Comparison of ENCODE assay signal across 8 mouse cellular contexts in genomic region chr4:46485696-46486417, GRCm38 (mm10). TPM values are rescaled to one million over a fixed set of nuclear protein-coding genes. Genes with fewer than 3 reads are reported as not detected.
DNase-seq lines count a peak whose midpoint lies in the region; ATAC-seq and TF ChIP-seq lines count a peak whose summit lies in the region.

No protein-coding gene starts in this region.

- no peak for TF ChIP-seq POLR2A in cerebellum, adult 2 months (IDR thresholded peaks at IDR 0.05; ENCODE audit: borderline replicate concordance, insufficient read depth, low read length)
- TF ChIP-seq POLR2A in bone marrow macrophage, adult 2 months (IDR thresholded peaks at IDR 0.05; ENCODE audit: borderline replicate concordance, low read depth, low read length), result no peak

- peak; percentile 39 to 49 for DNase-seq in cerebellum, postnatal 10 days
- no peak for DNase-seq in cerebellum, adult 2 months
- DNase-seq in kidney, postnatal 4 days, result peak; percentile 78 to 87
- DNase-seq in lung, postnatal 4 days, result peak; percentile 89 to 91
- peak; percentile 52 for DNase-seq in stomach, postnatal 0 days (ENCODE audit: low spot score)
- DNase-seq in forebrain, embryonic 11.5 days (ENCODE audit: low spot score), result no peak

- no peak for TF ChIP-seq CTCF in cerebellum, adult 2 months (IDR thresholded peaks at IDR 0.05; ENCODE audit: borderline replicate concordance, insufficient read depth, low read depth, low read length)
- no peak for TF ChIP-seq CTCF in bone marrow macrophage, adult 2 months (IDR thresholded peaks at IDR 0.05; ENCODE audit: low read depth, low read length)
- TF ChIP-seq CTCF in stomach, postnatal 0 days (IDR thresholded peaks at IDR 0.05; ENCODE audit: low read depth), result no peak

- H3K36me3 ChIP-seq in heart, embryonic 11.5 days (ENCODE audit: control insufficient read depth, insufficient read depth, low read length), result no peaks in the 10 kb centered on the region
- H3K36me3 ChIP-seq in stomach, postnatal 0 days (ENCODE audit: control insufficient read depth, insufficient read depth, low read length), result no peaks in the 10 kb centered on the region
- no peaks in the 10 kb centered on the region for H3K36me3 ChIP-seq in forebrain, embryonic 11.5 days (ENCODE audit: control insufficient read depth, insufficient read depth, low read length)

- H3K4me1 ChIP-seq in cerebellum, adult 2 months (ENCODE audit: control insufficient read depth, insufficient read depth, low read length), result no peaks in the 10 kb centered on the region
- H3K4me1 ChIP-seq in bone marrow macrophage, adult 2 months (ENCODE audit: control insufficient read depth, insufficient read depth, low read length), result peaks cover 38% of the 10 kb centered on the region
- peaks cover 10% of the 10 kb centered on the region for H3K4me1 ChIP-seq in heart, embryonic 11.5 days (ENCODE audit: control insufficient read depth, insufficient read depth, low read length)
- H3K4me1 ChIP-seq in stomach, postnatal 0 days (replicated peaks; ENCODE audit: control insufficient read depth, insufficient read depth), result no peaks in the 10 kb centered on the region
- peaks cover 4% of the 10 kb centered on the region; the same call in 1 of the 2 replicates for H3K4me1 ChIP-seq in forebrain, embryonic 11.5 days (replicated peaks; ENCODE audit: control insufficient read depth, insufficient read depth, low read length)

- no peaks in the 10 kb centered on the region for H3K27me3 ChIP-seq in cerebellum, adult 2 months (ENCODE audit: control insufficient read depth, insufficient read depth, low read length)
- H3K27me3 ChIP-seq in heart, embryonic 11.5 days (ENCODE audit: control insufficient read depth, insufficient read depth, low read length), result no peaks in the 10 kb centered on the region
- no peaks in the 10 kb centered on the region for H3K27me3 ChIP-seq in stomach, postnatal 0 days (ENCODE audit: control insufficient read depth, insufficient read depth, low read length)
- no peaks in the 10 kb centered on the region for H3K27me3 ChIP-seq in forebrain, embryonic 11.5 days (ENCODE audit: control insufficient read depth, insufficient read depth, low read length)

- H3K27ac ChIP-seq in cerebellum, adult 2 months (ENCODE audit: insufficient read depth, low read length), result no peak overlapping the region
- H3K27ac ChIP-seq in bone marrow macrophage, adult 2 months (ENCODE audit: insufficient read depth, low read depth, low read length), result peak overlapping the region; percentile 84
- H3K27ac ChIP-seq in heart, embryonic 11.5 days (ENCODE audit: low read depth, low read length), result peak overlapping the region; percentile 67
- H3K27ac ChIP-seq in stomach, postnatal 0 days (replicated peaks), result 0 out of 2 replicates have a peak overlapping the region, but pooled peaks have one; percentile 53
- H3K27ac ChIP-seq in forebrain, embryonic 11.5 days (ENCODE audit: low read depth, low read length), result no peak overlapping the region

- H3K4me2 ChIP-seq in heart, embryonic 11.5 days, result peak overlapping the region; percentile 16; the same call in 1 of the 2 replicates
- no peak overlapping the region for H3K4me2 ChIP-seq in stomach, postnatal 0 days (replicated peaks; ENCODE audit: low read depth)
- H3K4me2 ChIP-seq in forebrain, embryonic 11.5 days (ENCODE audit: low read depth, low read length, severe bottlenecking), result no peak overlapping the region

- no peaks in the 10 kb centered on the region for H3K9me3 ChIP-seq in heart, embryonic 11.5 days (replicated peaks; ENCODE audit: control insufficient read depth, low read length)
- no peaks in the 10 kb centered on the region for H3K9me3 ChIP-seq in stomach, postnatal 0 days (ENCODE audit: control insufficient read depth, low read length)
- H3K9me3 ChIP-seq in forebrain, embryonic 11.5 days (ENCODE audit: control insufficient read depth, low read length), result no peaks in the 10 kb centered on the region

- peak overlapping the region; percentile 17 for H3K9ac ChIP-seq in heart, embryonic 11.5 days (ENCODE audit: low read depth, low read length)
- no peak overlapping the region for H3K9ac ChIP-seq in stomach, postnatal 0 days (ENCODE audit: low read length)
- H3K9ac ChIP-seq in forebrain, embryonic 11.5 days (ENCODE audit: low read length), result no peak overlapping the region

- TF ChIP-seq EP300 in stomach, postnatal 0 days (optimal IDR thresholded peaks at IDR 0.05), result no peak

- ATAC-seq in heart, embryonic 11.5 days (replicated peaks; ENCODE audit: insufficient number of reproducible peaks, low FRiP score, low TSS enrichment), result no peak
- no peak for ATAC-seq in stomach, postnatal 0 days (ENCODE audit: low FRiP score, low TSS enrichment)
- no peak for ATAC-seq in forebrain, embryonic 11.5 days (replicated peaks; ENCODE audit: low FRiP score)

- WGBS in cerebellum, adult 2 months, result 57% methylated on average over 14 of the region's 14 CpGs
- WGBS in heart, embryonic 11.5 days (ENCODE audit: insufficient replicate concordance), result 37% methylated on average over 14 of the region's 14 CpGs
- 34% methylated on average over 14 of the region's 14 CpGs for WGBS in stomach, postnatal 0 days
- 58% methylated on average over 14 of the region's 14 CpGs for WGBS in forebrain, embryonic 11.5 days

- H3K4me3 ChIP-seq in cerebellum, adult 2 months (replicated peaks; ENCODE audit: insufficient read depth, low read depth, low read length), result no peak overlapping the region
- H3K4me3 ChIP-seq in bone marrow macrophage, adult 2 months (ENCODE audit: insufficient read depth, low read length), result no peak overlapping the region
- H3K4me3 ChIP-seq in heart, embryonic 11.5 days (ENCODE audit: low read depth, low read length), result no peak overlapping the region
- H3K4me3 ChIP-seq in stomach, postnatal 0 days (ENCODE audit: low read depth, low read length), result no peak overlapping the region
- no peak overlapping the region for H3K4me3 ChIP-seq in forebrain, embryonic 11.5 days (ENCODE audit: low read depth, low read length)

RNA-seq across cellular contexts. Expression of gene Nans, which starts 3.2 kb away (rescaled TPM):
- 29.0 and 30.3 TPM in 2 replicates for polyA plus RNA-seq in cerebellum, adult 2 months (2012; rRNA removed)
- polyA plus RNA-seq in bone marrow macrophage, adult 2 months (2012; ENCODE audit: insufficient read depth, insufficient read length, missing spikeins), result 41.8 and 43.4 TPM in 2 replicates
- 75.7 and 84.2 TPM in 2 replicates for polyA plus RNA-seq in heart, embryonic 11.5 days (2014; fragmentation: Nextera tagmentation; extraction: Ambion mirVana)
- polyA plus RNA-seq in stomach, postnatal 0 days (2015; fragmentation: Nextera tagmentation; extraction: Ambion mirVana), result 65.1 and 67.7 TPM in 2 replicates
- 63.8 and 70.8 TPM in 2 replicates for polyA plus RNA-seq in forebrain, embryonic 11.5 days (2014; fragmentation: Nextera tagmentation; extraction: Ambion mirVana)

RNA-seq across cellular contexts. Expression of gene Anp32b, which starts 35.2 kb away (rescaled TPM):
- 44.9 and 51.8 TPM in 2 replicates for polyA plus RNA-seq in cerebellum, adult 2 months (2012; rRNA removed)
- polyA plus RNA-seq in bone marrow macrophage, adult 2 months (2012; ENCODE audit: insufficient read depth, insufficient read length, missing spikeins), result 204 and 219 TPM in 2 replicates
- 213 and 243 TPM in 2 replicates for polyA plus RNA-seq in heart, embryonic 11.5 days (2014; fragmentation: Nextera tagmentation; extraction: Ambion mirVana)
- 88.7 and 97.1 TPM in 2 replicates for polyA plus RNA-seq in stomach, postnatal 0 days (2015; fragmentation: Nextera tagmentation; extraction: Ambion mirVana)
- 320 and 324 TPM in 2 replicates for polyA plus RNA-seq in forebrain, embryonic 11.5 days (2014; fragmentation: Nextera tagmentation; extraction: Ambion mirVana)

RNA-seq across cellular contexts. Expression of gene Trim14, which starts 50.1 kb away (rescaled TPM):
- 0.69 and 1.1 TPM in 2 replicates for polyA plus RNA-seq in cerebellum, adult 2 months (2012; rRNA removed)
- polyA plus RNA-seq in bone marrow macrophage, adult 2 months (2012; ENCODE audit: insufficient read depth, insufficient read length, missing spikeins), result 41.5 and 58.1 TPM in 2 replicates
- 0.49 and 1.8 TPM in 2 replicates for polyA plus RNA-seq in heart, embryonic 11.5 days (2014; fragmentation: Nextera tagmentation; extraction: Ambion mirVana)
- polyA plus RNA-seq in stomach, postnatal 0 days (2015; fragmentation: Nextera tagmentation; extraction: Ambion mirVana), result 4.0 and 4.5 TPM in 2 replicates
- polyA plus RNA-seq in forebrain, embryonic 11.5 days (2014; fragmentation: Nextera tagmentation; extraction: Ambion mirVana), result 0.98 and 2.0 TPM in 2 replicates

Comparison
In these comparisons a context has a peak if more than half of its experiments do, and no peak if none do; other contexts are left out.
1. DNase-seq: peak in cerebellum, postnatal 10 days (2 of 2), kidney, postnatal 4 days (2 of 2), lung, postnatal 4 days (2 of 2) and stomach, postnatal 0 days (single experiment); none in cerebellum, adult 2 months (0 of 2) and forebrain, embryonic 11.5 days (single experiment).
2. H3K27ac ChIP-seq: peak in bone marrow macrophage, adult 2 months (single experiment), heart, embryonic 11.5 days (single experiment) and stomach, postnatal 0 days (single experiment); none in cerebellum, adult 2 months (single experiment) and forebrain, embryonic 11.5 days (single experiment).